Mouse (Mus musculus) lung, adult 18-20 months (tissue): ENCODE results near the gene Meioc.
"Not testable (repeated sequence)": the region's sequence is repeated elsewhere in the genome, so short reads cannot be mapped to it uniquely, and the experiment has no call there.

Experiments
- DNase-seq, 2 experiments: peaks; one replicate each; pipeline ENCODE4 v3.0.0; 2022; ENCODE audit warnings: mixed read lengths in 2 of 2

The Meioc gene

DNA sequence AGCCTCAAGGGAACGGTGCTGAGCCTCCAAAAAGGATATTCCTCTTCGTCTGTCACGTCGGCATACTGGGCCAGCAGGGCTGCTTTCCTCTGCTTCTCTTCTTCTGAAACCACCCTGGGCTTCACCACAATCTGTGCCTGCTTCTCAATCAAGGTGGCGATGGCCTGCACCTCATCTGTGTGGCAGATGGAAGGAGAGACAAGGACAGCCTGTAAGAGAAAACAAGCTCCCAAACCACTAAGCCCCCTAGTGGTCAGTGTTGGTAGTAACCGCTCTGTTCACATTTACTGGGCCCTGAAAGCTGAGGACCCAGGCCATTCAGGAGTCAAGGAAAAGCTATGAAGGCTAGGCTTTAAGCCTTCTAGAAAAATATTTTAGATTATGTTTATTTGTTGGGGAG is 26.6 kb downstream of the Meioc start:
- peak; percentile 26 to 39 for DNase-seq

GRCm38 (mm10) chr11:102695289-102695688 is 31.8 kb downstream of the Meioc start:
- DNase-seq = no peak

DNA sequence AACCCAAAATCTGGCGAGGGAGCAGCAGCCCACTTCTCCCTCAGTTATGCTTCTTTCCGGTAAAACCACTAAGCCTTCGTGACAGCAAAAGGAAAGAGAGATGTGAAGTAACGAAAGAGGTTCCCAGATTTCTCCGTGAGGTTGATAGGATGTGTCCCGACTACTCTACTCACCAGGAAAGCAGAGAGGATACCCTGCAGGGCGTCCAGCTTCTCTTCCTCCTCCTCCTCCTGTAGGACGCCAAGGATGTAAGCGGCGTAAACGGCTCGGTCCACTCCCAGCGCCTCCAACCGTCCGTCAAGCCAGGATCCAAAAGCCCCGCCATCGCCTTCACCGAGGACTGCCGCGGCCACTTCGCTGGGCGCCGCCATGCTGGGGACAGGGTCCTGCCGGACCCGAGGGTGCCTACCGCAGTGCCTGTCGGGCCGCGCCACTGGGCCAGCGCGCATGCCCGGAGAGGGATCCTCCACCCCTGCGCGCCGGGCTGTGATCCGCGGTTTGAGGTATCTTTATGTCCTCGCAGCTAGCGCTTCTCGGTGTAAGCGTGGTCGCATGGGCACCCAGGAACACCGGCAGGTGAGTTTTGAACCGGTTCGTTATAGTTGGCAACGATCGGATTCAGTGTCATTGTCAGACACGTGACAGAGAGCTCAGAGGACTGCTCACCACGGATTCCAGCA is 34.0 kb downstream of the Meioc start, which contains the start of gene Ccdc43:
TSS of gene Ccdc43 (minus strand) at position 445 of the 680 bp plus-strand sequence.
- DNase-seq = peak; percentile 80 to 87

DNA sequence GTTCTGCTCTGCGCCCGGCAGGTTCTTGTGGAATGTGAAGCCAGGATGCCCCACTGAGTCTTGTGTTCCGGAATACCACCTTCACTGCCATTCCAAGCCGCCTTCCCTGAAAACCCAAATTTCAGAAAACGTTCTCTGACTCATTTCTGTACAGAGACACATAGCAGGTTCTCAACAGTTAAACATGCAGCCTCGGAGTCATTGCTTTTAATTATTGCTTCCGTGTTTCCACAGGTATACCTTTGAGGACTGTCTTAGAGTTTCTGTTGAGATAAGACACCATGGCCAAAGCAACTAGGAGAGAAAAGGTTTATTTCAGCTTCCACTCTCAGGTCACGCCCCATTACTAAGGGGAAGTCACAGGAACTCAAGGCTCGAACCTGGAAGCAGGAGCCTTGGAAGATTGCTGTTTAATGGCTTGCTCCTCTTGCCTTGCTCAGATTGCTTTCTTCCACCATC is 34.5 kb downstream of the Meioc start:
- no peak for DNase-seq

DNA sequence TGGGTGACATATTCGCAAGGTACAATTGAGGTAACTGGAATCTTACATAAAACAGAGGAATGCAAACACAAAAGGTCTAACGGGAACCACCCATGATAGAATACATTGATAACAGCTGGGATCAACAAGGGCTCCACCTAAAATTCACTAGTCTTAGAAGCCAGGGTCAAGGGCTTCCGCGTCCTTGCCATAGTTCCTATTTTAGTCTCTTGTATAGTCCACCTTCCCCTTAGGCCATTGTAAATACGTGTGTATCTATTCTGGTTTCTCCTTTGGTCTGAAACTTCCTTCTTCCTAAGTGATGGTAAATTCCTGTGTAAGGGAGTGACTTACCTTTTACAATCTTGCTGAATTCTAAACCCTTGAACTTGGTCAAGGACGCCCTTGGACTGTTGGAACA is 38.7 kb downstream of the Meioc start:
- not testable (repeated sequence) for DNase-seq

DNA sequence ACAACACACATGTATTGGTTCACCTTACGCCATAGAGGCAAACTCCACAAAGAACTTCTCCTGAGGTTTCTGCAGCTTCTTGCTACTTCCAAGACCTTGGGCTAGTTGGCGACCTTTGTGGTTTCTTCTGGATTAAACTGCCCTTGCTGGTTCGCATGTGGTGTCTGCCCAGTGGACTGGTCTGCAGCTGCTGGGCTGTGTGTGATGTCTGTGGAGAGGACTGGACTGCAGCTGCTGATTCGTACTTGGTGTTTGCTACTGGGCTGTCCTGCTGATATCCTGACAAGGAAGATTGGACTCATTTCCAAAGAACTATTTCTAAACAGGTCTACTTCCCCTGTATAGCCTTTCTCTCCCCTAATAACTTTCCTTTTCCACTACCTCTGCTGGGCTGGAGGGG is 48.9 kb downstream of the Meioc start:
- DNase-seq = no peak

- DNase-seq = not testable (repeated sequence)
Measured at GRCm38 (mm10) chr11:102714578-102714977, 51.1 kb downstream of the Meioc start.

- no peak for DNase-seq
Measured at GRCm38 (mm10) chr11:102716135-102716534, 52.6 kb downstream of the Meioc start.

GRCm38 (mm10) chr11:102725574-102725973 is 62.1 kb downstream of the Meioc start:
- no peak for DNase-seq

GRCm38 (mm10) chr11:102728614-102729013 is 65.1 kb downstream of the Meioc start:
- peak; percentile 10 to 24 for DNase-seq

- DNase-seq = no peak
Measured at GRCm38 (mm10) chr11:102729835-102730234, 66.3 kb downstream of the Meioc start.

GRCm38 (mm10) chr11:102731366-102731765 is 67.8 kb downstream of the Meioc start:
- DNase-seq = no peak
